Mouse (Mus musculus) forebrain, embryonic 11.5 days (tissue): ENCODE measurements around the gene Spred2. TPM values are rescaled to one million over a fixed set of nuclear protein-coding genes. Genes with fewer than 3 reads are reported as not detected.

Source experiments
- ATAC-seq: fragments of 200-750 bp; cut with Nextera tagmentation; replicated peaks from 2 replicates; pipeline ENCODE4 v1.8.0; 2017; ENCODE audit warnings: moderate TSS enrichment; ENCODE audit not compliant: low FRiP score
- DNase-seq: peaks from one replicate; pipeline ENCODE4 v3.0.0-alpha.2; 2017; ENCODE audit warnings: low spot score
- H3K27ac ChIP-seq: fragments of 300-500 bp; sonication (generic); 2 replicates; pipeline ENCODE4 v1.5.1; 2014; ENCODE audit warnings: low read depth, low read length
- H3K27me3 ChIP-seq: fragments of 300-500 bp; sonication (generic); 2 replicates; pipeline ENCODE4 v1.6.1; 2014; ENCODE audit warnings: mild to moderate bottlenecking, low read length, mixed read lengths; ENCODE audit not compliant: control insufficient read depth, insufficient read depth
- H3K36me3 ChIP-seq: fragments of 300-500 bp; sonication (generic); 2 replicates; pipeline ENCODE4 v1.6.1; 2014; ENCODE audit warnings: mild to moderate bottlenecking, low read length, moderate library complexity, mixed read lengths; ENCODE audit not compliant: control insufficient read depth, insufficient read depth
- H3K4me1 ChIP-seq: fragments of 300-500 bp; sonication (generic); replicated peaks from 2 replicates; pipeline ENCODE4 v1.6.1; 2014; ENCODE audit warnings: low read length, mixed read lengths; ENCODE audit not compliant: control insufficient read depth, insufficient read depth
- H3K4me2 ChIP-seq: fragments of 300-500 bp; sonication (generic); 2 replicates; pipeline ENCODE4 v1.6.1; 2014; ENCODE audit warnings: low read depth, mild to moderate bottlenecking, low read length, moderate library complexity, mixed read lengths; ENCODE audit not compliant: severe bottlenecking
- H3K4me3 ChIP-seq: fragments of 300-500 bp; sonication (generic); 2 replicates; pipeline ENCODE4 v1.5.1; 2014; ENCODE audit warnings: low read depth, low read length
- H3K9ac ChIP-seq: fragments of 300-500 bp; sonication (generic); 2 replicates; pipeline ENCODE4 v1.6.1; 2014; ENCODE audit warnings: low read length
- H3K9me3 ChIP-seq: fragments of 300-500 bp; sonication (generic); 2 replicates; pipeline ENCODE4 v1.6.1; 2016; ENCODE audit warnings: low read length, mixed read lengths; ENCODE audit not compliant: control insufficient read depth
- WGBS: fragments of 180-500 bp; shearing (Covaris S2); extraction: QIAGEN DNeasy Blood & Tissue Kit; methylation state at CpG from one replicate; pipeline ENCODE4 v1.1.7; 2014; 5-methylcytosine and 5-hydroxymethylcytosine counted together
- polyA plus RNA-seq: library from polyadenylated mRNA; unstranded; fragments of >200 nt; fragmentation: Nextera tagmentation; extraction: Ambion mirVana; gene quantifications from 2 replicates; pipeline ENCODE4 v1.2.1, GENCODE M21; 2014

Spred2 gene
- polyA plus RNA-seq, 1 experiment from 2014 or later: 7.7 TPM

DNA sequence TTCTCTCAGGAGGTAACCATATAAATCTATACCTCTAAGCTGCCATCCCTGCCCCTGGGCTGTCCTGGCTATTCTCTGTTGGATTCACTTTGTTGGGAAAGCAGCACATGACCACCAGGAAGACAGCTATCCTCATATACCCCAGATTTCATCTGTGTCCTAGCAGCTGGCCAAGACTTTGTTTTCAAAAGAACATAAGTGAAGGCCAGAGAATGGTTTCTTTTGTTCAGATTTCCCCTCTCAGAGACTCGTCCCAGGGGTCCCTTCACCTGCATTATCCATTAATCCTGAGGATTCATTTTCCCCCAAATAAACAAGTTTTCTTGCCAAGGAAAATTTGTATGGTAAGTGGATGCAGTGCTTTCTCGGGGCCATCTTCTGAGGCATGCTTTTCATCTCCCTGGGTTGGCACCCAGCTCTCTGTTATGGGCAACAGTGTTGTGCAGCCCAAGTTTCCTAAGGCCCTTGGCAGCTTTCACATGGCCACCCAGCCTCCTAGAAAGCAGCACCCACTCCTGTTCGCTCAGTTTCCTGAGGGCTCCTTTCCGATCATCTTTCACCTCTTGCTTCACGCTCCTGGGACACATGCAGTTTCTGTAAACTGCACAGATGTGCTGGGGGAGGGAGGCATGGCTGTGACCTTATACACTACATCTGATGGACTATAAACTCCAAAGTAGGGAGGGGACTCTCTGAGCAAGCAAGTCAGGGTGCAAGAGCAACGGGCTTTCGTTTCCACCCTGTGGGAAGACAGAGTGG is 49.0 kb downstream of the Spred2 start:
- DNase-seq (no peak), ATAC-seq (no peak)
- Histone ChIP-seq H3K9me3 (no peaks in the 10 kb centered on the region), H3K27ac (no peak overlapping the region), H3K4me3 (no peak overlapping the region), H3K9ac (no peak overlapping the region), H3K4me2 (no peak overlapping the region), H3K4me1 (no peaks in the 10 kb centered on the region), H3K27me3 (no peaks in the 10 kb centered on the region), H3K36me3 (no peaks in the 10 kb centered on the region)
- WGBS: 78% methylated on average over 7 of the region's 7 CpGs

GRCm38 (mm10) chr11:19976032-19976431 is 51.9 kb downstream of the Spred2 start:
- no peaks in the 10 kb centered on the region for H3K9me3 ChIP-seq
- H3K27me3 ChIP-seq: no peaks in the 10 kb centered on the region
- DNase-seq (no peak), ATAC-seq (no peak)
- no peaks in the 10 kb centered on the region for H3K4me1 ChIP-seq
- no peaks in the 10 kb centered on the region for H3K36me3 ChIP-seq
- H3K4me2 ChIP-seq: no peak overlapping the region
- no peak overlapping the region for H3K27ac ChIP-seq
- no peak overlapping the region for H3K9ac ChIP-seq
- H3K4me3 ChIP-seq: no peak overlapping the region
- WGBS: 94% methylated on average over 2 of the region's 2 CpGs

GRCm38 (mm10) chr11:19977687-19978086 is 53.5 kb downstream of the Spred2 start:
- no peak overlapping the region for H3K9ac ChIP-seq
- H3K36me3 ChIP-seq: no peaks in the 10 kb centered on the region
- no peak overlapping the region for H3K4me2 ChIP-seq
- no peak for ATAC-seq
- no peaks in the 10 kb centered on the region for H3K4me1 ChIP-seq
- H3K27me3 ChIP-seq: no peaks in the 10 kb centered on the region
- WGBS: 74% methylated on average over 2 of the region's 2 CpGs
- no peak overlapping the region for H3K27ac ChIP-seq
- no peak for DNase-seq
- H3K4me3 ChIP-seq: no peak overlapping the region
- H3K9me3 ChIP-seq: no peaks in the 10 kb centered on the region

DNA sequence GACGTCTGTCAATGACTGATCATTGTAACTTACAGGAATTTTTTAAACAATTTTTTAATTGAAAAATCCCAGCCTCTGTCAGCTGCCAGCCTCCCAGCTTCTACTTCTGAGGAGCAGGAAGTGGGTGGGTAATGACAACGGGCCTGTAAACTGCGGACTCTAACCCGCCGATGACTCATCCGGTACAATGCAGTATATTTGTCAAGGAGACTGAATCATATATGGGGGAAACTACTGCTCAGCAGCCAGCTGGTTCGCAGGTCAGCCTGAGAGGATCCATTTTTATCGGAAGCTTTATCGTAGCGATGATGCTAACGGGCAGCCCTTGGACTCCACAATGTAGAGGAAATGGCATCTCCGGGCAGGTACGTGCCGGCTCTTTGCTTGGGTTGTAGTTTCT is 55.2 kb downstream of the Spred2 start:
- H3K27me3 ChIP-seq: no peaks in the 10 kb centered on the region
- no peaks in the 10 kb centered on the region for H3K9me3 ChIP-seq
- no peaks in the 10 kb centered on the region for H3K36me3 ChIP-seq
- no peak overlapping the region for H3K4me3 ChIP-seq
- no peaks in the 10 kb centered on the region for H3K4me1 ChIP-seq
- no peak for ATAC-seq
- WGBS: 93% methylated on average over 14 of the region's 14 CpGs
- H3K9ac ChIP-seq: no peak overlapping the region
- no peak for DNase-seq
- no peak overlapping the region for H3K4me2 ChIP-seq
- H3K27ac ChIP-seq: no peak overlapping the region

DNA sequence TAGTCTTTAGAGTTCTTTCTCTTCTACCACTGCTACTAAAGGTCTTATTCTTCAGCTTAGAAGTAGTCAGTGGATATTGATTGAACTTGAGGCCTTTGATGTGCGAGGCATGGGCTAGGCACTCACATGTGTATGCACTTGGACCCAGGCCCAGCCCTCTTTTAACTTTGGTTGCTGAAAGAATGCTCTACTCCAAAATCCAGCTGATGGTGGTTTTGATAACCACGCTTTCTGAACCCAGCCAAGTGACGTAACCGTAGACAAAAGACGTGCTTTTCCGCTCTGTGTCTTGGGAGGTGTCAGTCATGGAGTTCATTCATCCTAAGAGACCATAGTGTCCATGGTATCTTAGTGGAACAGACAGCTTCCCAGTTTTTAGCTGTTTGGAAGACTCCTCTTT is 57.9 kb downstream of the Spred2 start:
- WGBS: 90% methylated on average over 6 of the region's 6 CpGs
- H3K36me3 ChIP-seq: no peaks in the 10 kb centered on the region
- no peak overlapping the region for H3K9ac ChIP-seq
- no peaks in the 10 kb centered on the region for H3K27me3 ChIP-seq
- H3K9me3 ChIP-seq: no peaks in the 10 kb centered on the region
- DNase-seq (no peak), ATAC-seq (no peak)
- no peak overlapping the region for H3K4me2 ChIP-seq
- H3K27ac ChIP-seq: no peak overlapping the region
- H3K4me1 ChIP-seq: peaks cover 6% of the 10 kb centered on the region
- no peak overlapping the region for H3K4me3 ChIP-seq

- no peak overlapping the region for H3K4me2 ChIP-seq
- H3K9ac ChIP-seq: no peak overlapping the region
- H3K4me3 ChIP-seq: no peak overlapping the region
- DNase-seq: no peak
- H3K4me1 ChIP-seq: peaks cover 7% of the 10 kb centered on the region
- no peaks in the 10 kb centered on the region for H3K27me3 ChIP-seq
- H3K36me3 ChIP-seq: no peaks in the 10 kb centered on the region
- H3K27ac ChIP-seq: no peak overlapping the region
- no peaks in the 10 kb centered on the region for H3K9me3 ChIP-seq
- no peak for ATAC-seq
- 85% methylated on average over 6 of the region's 6 CpGs for WGBS
These were observed 58.6 kb downstream of the Spred2 start for GRCm38 (mm10) chr11:19982779-19983178.

DNA sequence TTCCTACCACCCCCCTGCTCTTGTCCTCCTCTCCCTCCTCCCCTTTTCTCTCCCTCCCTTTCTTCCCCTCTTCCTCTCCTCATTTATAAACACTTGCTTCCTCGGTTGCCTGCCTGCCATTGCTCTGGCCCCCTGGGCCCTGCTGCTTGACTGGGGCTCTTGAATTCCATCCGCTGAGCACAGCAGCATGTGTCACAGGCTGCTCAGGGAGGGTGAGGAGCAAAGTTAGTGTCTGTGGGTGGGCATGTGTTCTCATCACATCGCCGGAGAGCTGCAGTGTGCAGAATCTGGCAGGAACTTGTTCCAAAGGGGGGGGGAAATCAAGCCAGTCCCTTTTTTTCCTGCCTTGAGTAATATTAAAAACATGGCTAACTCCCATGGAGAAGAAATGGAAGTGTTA is 59.1 kb downstream of the Spred2 start:
- WGBS: 63% methylated on average over 4 of the region's 4 CpGs
- H3K27ac ChIP-seq: no peak overlapping the region

DNA sequence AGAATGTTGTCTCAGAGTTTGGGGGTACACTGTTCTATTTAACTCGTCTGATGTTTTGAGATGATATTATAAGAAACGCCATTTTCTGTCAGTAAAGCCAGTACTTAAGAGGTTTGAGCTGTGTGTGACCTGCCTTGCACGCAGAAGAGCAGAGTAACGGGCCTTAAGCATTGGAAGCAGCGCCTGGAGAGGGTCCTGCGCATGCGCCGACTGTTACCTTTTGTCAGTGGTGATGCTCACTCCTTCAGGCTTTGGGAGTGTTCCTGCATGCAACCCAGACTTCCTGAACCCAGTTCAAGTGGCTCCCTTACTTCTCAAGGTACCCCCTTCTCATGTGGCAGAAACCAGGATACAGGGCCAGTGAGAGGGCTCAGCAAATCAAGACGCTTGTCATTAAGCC is 59.9 kb downstream of the Spred2 start:
- no peak for ATAC-seq
- H3K9me3 ChIP-seq: no peaks in the 10 kb centered on the region
- no peak overlapping the region for H3K4me2 ChIP-seq
- no peaks in the 10 kb centered on the region for H3K27me3 ChIP-seq
- H3K4me1 ChIP-seq: peaks cover 10% of the 10 kb centered on the region
- H3K27ac ChIP-seq: no peak overlapping the region
- no peaks in the 10 kb centered on the region for H3K36me3 ChIP-seq
- 89% methylated on average over 9 of the region's 9 CpGs for WGBS
- H3K4me3 ChIP-seq: no peak overlapping the region
- H3K9ac ChIP-seq: no peak overlapping the region
- DNase-seq: no peak

More for the DNA sequence above, 59.1 kb downstream of the Spred2 start:
- no peaks in the 10 kb centered on the region for H3K27me3 ChIP-seq
- no peak for ATAC-seq
- H3K36me3 ChIP-seq: no peaks in the 10 kb centered on the region
- no peaks in the 10 kb centered on the region for H3K9me3 ChIP-seq
- H3K9ac ChIP-seq: no peak overlapping the region
- no peak for DNase-seq
- peaks cover 10% of the 10 kb centered on the region for H3K4me1 ChIP-seq
- H3K4me2 ChIP-seq: no peak overlapping the region
- no peak overlapping the region for H3K4me3 ChIP-seq

DNA sequence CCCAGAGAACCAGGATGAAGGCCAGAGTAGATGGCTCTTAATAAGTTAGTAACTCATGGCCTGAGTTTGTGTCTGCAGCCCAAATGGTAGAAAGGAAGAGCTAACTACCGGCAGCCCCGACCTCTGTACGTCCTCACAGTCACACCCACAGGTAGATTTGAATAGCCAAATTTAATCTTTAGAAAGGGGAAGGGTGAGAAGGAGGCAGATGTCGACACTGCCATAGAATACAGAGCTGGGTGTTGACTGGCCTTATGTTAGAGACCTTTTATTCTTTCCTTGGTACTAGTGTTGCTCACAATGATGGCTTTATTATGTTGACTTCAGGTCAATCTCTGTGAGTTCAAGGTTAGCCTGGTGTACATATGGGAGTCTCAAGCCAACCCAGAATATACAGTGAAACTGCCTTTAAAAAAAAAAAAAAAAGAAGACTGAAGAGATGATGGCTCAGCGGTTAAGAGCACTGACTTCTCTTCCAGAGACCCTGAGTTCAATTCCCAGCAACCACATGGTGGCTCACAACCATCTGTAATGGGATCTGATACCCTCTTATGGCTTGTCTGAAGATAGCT is 61.2 kb downstream of the Spred2 start:
- Histone ChIP-seq H3K36me3 (no peaks in the 10 kb centered on the region), H3K27ac (no peak overlapping the region), H3K4me2 (no peak overlapping the region), H3K27me3 (no peaks in the 10 kb centered on the region), H3K4me3 (no peak overlapping the region), H3K9me3 (no peaks in the 10 kb centered on the region), H3K9ac (no peak overlapping the region), H3K4me1 (peaks cover 10% of the 10 kb centered on the region)
- ATAC-seq (no peak), DNase-seq (no peak)
- 78% methylated on average over 5 of the region's 5 CpGs for WGBS
